Mouse (Mus musculus): ENCODE measurements around the gene Tgm6.
A peak's percentile ranks its signal among the peaks of the same experiment; 100 is the strongest.

The Tgm6 gene

GRCm38 (mm10) chr2:130112116-130112515 lies at the start of gene Tgm6:
Gene Tgm6 (plus strand): TSS chr2:130112416.
- DNase-seq = no peak

- DNase-seq = peak; percentile 27 to 31
Measured at GRCm38 (mm10) chr2:130068228-130068627, 44.0 kb upstream of the Tgm6 start.

- no peak for DNase-seq
Measured at GRCm38 (mm10) chr2:130070396-130070795, 41.8 kb upstream of the Tgm6 start.

- DNase-seq = no peak
Measured at GRCm38 (mm10) chr2:130112804-130113203, 588 bp downstream of the Tgm6 start.

- DNase-seq = peak; percentile 25 to 30
Measured at GRCm38 (mm10) chr2:130113379-130113778, 1.2 kb downstream of the Tgm6 start.

GRCm38 (mm10) chr2:130118649-130119048 lies 6.4 kb downstream of the Tgm6 start:
- DNase-seq = no peak

- no peak for DNase-seq
Measured at GRCm38 (mm10) chr2:130125279-130126059, 13.3 kb downstream of the Tgm6 start.

- DNase-seq = no peak
Measured at GRCm38 (mm10) chr2:130126073-130126472, 13.9 kb downstream of the Tgm6 start.

- no peak for DNase-seq
Measured at GRCm38 (mm10) chr2:130129687-130130086, 17.5 kb downstream of the Tgm6 start.

GRCm38 (mm10) chr2:130143011-130143410 lies 30.8 kb downstream of the Tgm6 start:
- no peak for DNase-seq

GRCm38 (mm10) chr2:130144703-130145324 lies 32.6 kb downstream of the Tgm6 start:
- no peak for DNase-seq

GRCm38 (mm10) chr2:130146089-130146668 lies 34.0 kb downstream of the Tgm6 start:
- no peak for DNase-seq

- no peak for DNase-seq
Measured at GRCm38 (mm10) chr2:130155171-130155570, 43.0 kb downstream of the Tgm6 start.

- no peak for DNase-seq
Measured at GRCm38 (mm10) chr2:130155851-130156250, 43.6 kb downstream of the Tgm6 start.

GRCm38 (mm10) chr2:130157231-130158087 lies 45.2 kb downstream of the Tgm6 start:
- DNase-seq = no peak

- no peak for DNase-seq
Measured at GRCm38 (mm10) chr2:130158088-130158437, 45.8 kb downstream of the Tgm6 start.

- no peak for DNase-seq
Measured at GRCm38 (mm10) chr2:130162701-130163100, 50.5 kb downstream of the Tgm6 start.

GRCm38 (mm10) chr2:130166311-130167214 lies 54.3 kb downstream of the Tgm6 start:
- DNase-seq = peak; percentile 7 to 35

- DNase-seq = peak; percentile 76 to 79
Measured at GRCm38 (mm10) chr2:130167861-130168260, 55.6 kb downstream of the Tgm6 start.

- DNase-seq = no peak
Measured at GRCm38 (mm10) chr2:130171674-130172073, 59.5 kb downstream of the Tgm6 start.

- DNase-seq = peak in 1 of 2 experiments; percentile 15
Measured at GRCm38 (mm10) chr2:130176820-130177219, 64.6 kb downstream of the Tgm6 start.

GRCm38 (mm10) chr2:130178381-130178705 lies 66.1 kb downstream of the Tgm6 start:
- DNase-seq = no peak

All from kidney, postnatal 4 days (tissue).